Mouse (Mus musculus) C2C12 (cell line): Measurements from ENCODE around the gene 1700003E16Rik.

Experiments used
- CTCF ChIP-seq: IDR thresholded peaks from one replicate; pipeline ENCODE4 v1.5.1; 2011; ENCODE audit not compliant: control insufficient read depth, insufficient read depth, insufficient read length
- MYOD1 ChIP-seq: IDR thresholded peaks from one replicate; pipeline ENCODE4 v1.6.1; 2011; ENCODE audit warnings: low read depth; ENCODE audit not compliant: control insufficient read depth, insufficient read length
- USF1 ChIP-seq: IDR thresholded peaks from one replicate; pipeline ENCODE4 v1.6.1; 2011; ENCODE audit warnings: low read depth, mild to moderate bottlenecking, control low read depth, moderate library complexity

- TF ChIP-seq USF1: no peak
- no peak for TF ChIP-seq CTCF
- no peak for TF ChIP-seq MYOD1
These were observed 13.7 kb downstream of the 1700003E16Rik start for GRCm38 (mm10) chr6:83169872-83170271.
